Mouse (Mus musculus) embryonic fibroblast, embryonic 13.5 days (primary cell): Measurements from ENCODE around the gene Arhgap1.

Experiments
- CTCF ChIP-seq: IDR thresholded peaks from 2 replicates; pipeline ENCODE4 v1.5.1; 2011; ENCODE audit warnings: mild to moderate bottlenecking, control low read depth, low read length, moderate library complexity, borderline replicate concordance; ENCODE audit not compliant: insufficient read depth
- POLR2A ChIP-seq: IDR thresholded peaks from 2 replicates; pipeline ENCODE4 v1.6.1; 2011; ENCODE audit warnings: low read depth, mild to moderate bottlenecking, control low read depth, low read length, moderate library complexity

- no peak for TF ChIP-seq CTCF
- TF ChIP-seq POLR2A: no peak
Measured at GRCm38 (mm10) chr2:91669326-91669725, 19.7 kb downstream of the Arhgap1 start.
